Mouse (Mus musculus): ENCODE measurements at regions not wholly inside any gene's neighbourhood (a gene's known extent, or its start where the extent isn't known, plus 50 kb on each side); places are given as distances from the start of the nearest gene placed in this dataset.
A peak's percentile ranks its signal among the peaks of the same experiment; 100 is the strongest.

DNA sequence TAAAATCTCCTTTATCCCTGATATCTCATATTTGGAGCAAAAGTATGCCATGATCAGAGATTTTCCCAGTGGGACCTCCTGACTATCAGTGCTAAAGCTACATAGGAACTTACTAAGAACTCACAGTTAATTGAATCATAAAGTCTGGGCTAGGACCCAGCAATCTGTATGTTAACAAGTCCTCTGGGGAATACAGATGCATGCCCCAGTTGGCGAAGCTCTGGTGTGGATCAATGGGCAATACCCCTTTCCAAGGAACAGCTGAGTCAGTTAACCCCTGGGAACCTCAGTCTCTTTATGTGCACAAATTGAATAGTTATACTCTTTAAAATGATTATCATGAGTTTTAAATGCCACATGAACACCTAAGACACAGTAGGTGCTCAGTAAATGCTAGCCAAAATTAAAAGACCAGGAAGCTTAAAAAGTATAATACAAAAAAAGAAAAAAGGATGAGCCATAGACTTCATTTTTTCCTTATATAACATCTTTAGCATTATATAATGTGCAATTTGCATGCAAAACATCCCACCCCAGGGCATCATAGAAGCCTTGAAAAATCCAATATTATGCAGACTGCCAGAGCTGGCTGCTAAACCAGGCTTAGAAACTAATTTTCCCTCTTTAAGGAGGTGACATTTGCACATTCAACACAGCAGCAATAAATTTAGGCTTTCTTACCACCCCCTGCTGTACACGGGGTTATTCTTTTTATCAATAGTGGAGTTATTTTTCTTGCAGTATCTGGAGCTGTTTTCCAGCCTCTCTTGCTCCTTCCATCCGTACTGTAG lies 202.7 kb downstream of the Gm16223 start:
- Histone ChIP-seq H3K9me3 (no peaks in the 10 kb centered on the region), H3K9ac (replicated peaks) (no peak overlapping the region), H3K36me3 (no peaks in the 10 kb centered on the region), H3K4me3 (replicated peaks) (no peak overlapping the region), H3K4me2 (replicated peaks) (no peak overlapping the region), H3K27me3 (no peaks in the 10 kb centered on the region), H3K27ac (no peak overlapping the region), H3K4me1 (replicated peaks) (0 out of 2 replicates have a peak, but pooled peaks cover 3% of the 10 kb centered on the region)
- WGBS, result 48% methylated on average over 3 of the region's 3 CpGs
- ATAC-seq, result peak; percentile 79

- Histone ChIP-seq H3K4me1 (replicated peaks) (0 out of 2 replicates have a peak, but pooled peaks cover 3% of the 10 kb centered on the region), H3K4me3 (replicated peaks) (no peak overlapping the region), H3K9me3 (no peaks in the 10 kb centered on the region), H3K4me2 (replicated peaks) (no peak overlapping the region), H3K36me3 (no peaks in the 10 kb centered on the region), H3K27me3 (no peaks in the 10 kb centered on the region), H3K9ac (replicated peaks) (no peak overlapping the region), H3K27ac (no peak overlapping the region)
- no peak for ATAC-seq
- 91% methylated on average over 4 of the region's 4 CpGs for WGBS
These were observed 204.2 kb downstream of the Gm16223 start for GRCm38 (mm10) chr5:42272001-42272400.

GRCm38 (mm10) chr5:42278617-42279296 lies 211.0 kb downstream of the Gm16223 start:
- H3K36me3 ChIP-seq, result no peaks in the 10 kb centered on the region
- H3K9ac ChIP-seq (replicated peaks), result no peak overlapping the region
- H3K9me3 ChIP-seq, result no peaks in the 10 kb centered on the region
- H3K4me3 ChIP-seq (replicated peaks), result no peak overlapping the region
- peak; percentile 72 for ATAC-seq
- H3K27ac ChIP-seq, result 0 out of 2 replicates have a peak overlapping the region, but pooled peaks have one; percentile 11
- H3K4me1 ChIP-seq (replicated peaks), result no peaks in the 10 kb centered on the region
- H3K27me3 ChIP-seq, result no peaks in the 10 kb centered on the region
- WGBS, result 46% methylated on average over 4 of the region's 4 CpGs
- no peak overlapping the region for H3K4me2 ChIP-seq (replicated peaks)
